Mouse (Mus musculus): ENCODE results near the gene G3bp2. TPM values are rescaled to one million over a fixed set of nuclear protein-coding genes. Genes with fewer than 3 reads are reported as not detected.
"Not testable (repeated sequence)": the region's sequence is repeated elsewhere in the genome, so short reads cannot be mapped to it uniquely, and the experiment has no call there.

Gene G3bp2
- polyA plus RNA-seq (2012; fragmentation: generic; extraction: Trizol), result 25.8 TPM

GRCm38 (mm10) chr5:92083417-92084038 lies at the start of gene G3bp2:
Gene G3bp2, minus strand, starts transcription at chr5:92083719.
- no peaks in the 10 kb centered on the region for H3K27me3 ChIP-seq (ENCODE audit: control insufficient read depth, insufficient read depth, insufficient read length)
- no peaks in the 10 kb centered on the region for H3K36me3 ChIP-seq (ENCODE audit: control insufficient read depth, insufficient read depth)
- peak; percentile 60 for TF ChIP-seq POLR2A (IDR thresholded peaks at IDR 0.05; ENCODE audit: insufficient read length, low read depth)
- no peak for TF ChIP-seq SRF (IDR thresholded peaks at IDR 0.05; ENCODE audit: control insufficient read depth, insufficient read length, low read depth)
- TF ChIP-seq POLR2AphosphoS2 (IDR thresholded peaks at IDR 0.05; ENCODE audit: insufficient read length, low read depth), result peak; percentile 67
- H3ac ChIP-seq (ENCODE audit: control insufficient read depth, insufficient read length), result peak within 1 kb of the TSS; percentile 84
- peak within 1 kb of the TSS; percentile 76 for H3K4me3 ChIP-seq
- peaks cover 47% of the 10 kb centered on the region for H3K79me2 ChIP-seq (ENCODE audit: control insufficient read depth, insufficient read depth)
- H3K4me2 ChIP-seq (ENCODE audit: low read depth), result peak within 1 kb of the TSS; percentile 87

DNA sequence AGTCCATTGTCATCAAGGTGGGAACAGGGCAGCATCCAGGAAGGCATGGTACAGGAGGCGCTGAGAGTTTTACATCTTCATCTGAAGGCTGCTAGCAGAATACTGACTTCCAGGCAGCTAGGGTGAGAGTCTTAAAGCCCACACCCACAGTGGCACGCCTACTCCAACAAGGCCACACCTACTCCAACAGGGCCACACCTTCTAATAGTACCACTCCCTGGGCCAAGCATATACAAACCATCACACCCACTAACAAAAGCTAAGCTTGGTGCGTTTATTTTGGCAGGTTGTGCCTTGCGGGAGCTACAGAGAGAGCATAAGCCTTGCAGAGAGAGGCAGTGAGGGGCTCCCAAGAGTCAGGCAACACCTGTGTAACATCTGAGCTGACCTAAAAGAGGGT lies 49.5 kb upstream of the G3bp2 start:
- H3K36me3 ChIP-seq (ENCODE audit: control insufficient read depth, insufficient read depth); H3K79me2 ChIP-seq (ENCODE audit: control insufficient read depth, insufficient read depth); H3ac ChIP-seq (ENCODE audit: control insufficient read depth, insufficient read length); H3K27me3 ChIP-seq (ENCODE audit: control insufficient read depth, insufficient read depth, insufficient read length); H3K4me3 ChIP-seq; H3K4me2 ChIP-seq (ENCODE audit: low read depth): not testable (repeated sequence)

DNA sequence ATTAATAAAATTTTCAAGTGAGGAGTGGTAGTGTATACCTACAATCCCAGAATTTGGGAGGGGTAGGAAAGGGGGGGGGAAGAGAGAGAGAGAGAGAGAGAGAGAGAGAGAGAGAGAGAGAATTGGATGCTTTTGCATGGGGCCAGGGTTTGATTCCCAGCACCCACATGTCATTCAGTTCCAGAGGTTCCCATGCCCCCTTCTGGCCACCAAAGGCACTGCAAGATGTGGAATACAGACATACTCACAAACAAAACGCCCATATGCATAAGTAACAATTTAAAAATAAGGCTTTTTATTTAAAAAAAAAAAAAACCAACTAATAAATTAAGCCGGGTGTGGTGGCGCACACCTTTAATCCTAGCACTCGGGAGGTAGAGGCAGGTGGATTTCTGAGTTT lies 48.6 kb upstream of the G3bp2 start:
- Histone ChIP-seq H3ac (ENCODE audit: control insufficient read depth, insufficient read length) (no peak overlapping the region), H3K4me3 (no peak overlapping the region), H3K36me3 (ENCODE audit: control insufficient read depth, insufficient read depth) (no peaks in the 10 kb centered on the region), H3K27me3 (ENCODE audit: control insufficient read depth, insufficient read depth, insufficient read length) (no peaks in the 10 kb centered on the region), H3K79me2 (ENCODE audit: control insufficient read depth, insufficient read depth) (no peaks in the 10 kb centered on the region), H3K4me2 (ENCODE audit: low read depth) (no peak overlapping the region)
- TF ChIP-seq SRF (IDR thresholded peaks at IDR 0.05; ENCODE audit: control insufficient read depth, insufficient read length, low read depth), result no peak
- TF ChIP-seq POLR2AphosphoS2 (IDR thresholded peaks at IDR 0.05; ENCODE audit: insufficient read length, low read depth), result no peak
- no peak for TF ChIP-seq REST (IDR thresholded peaks at IDR 0.05; ENCODE audit: insufficient read depth, insufficient read length)
- TF ChIP-seq CEBPB (IDR thresholded peaks at IDR 0.05; ENCODE audit: insufficient read depth, poor library complexity, severe bottlenecking), result no peak
- TF ChIP-seq USF1 (IDR thresholded peaks at IDR 0.05; ENCODE audit: low read depth), result no peak
- no peak for TF ChIP-seq POLR2A (IDR thresholded peaks at IDR 0.05; ENCODE audit: insufficient read length, low read depth)

- no peaks in the 10 kb centered on the region for H3K36me3 ChIP-seq (ENCODE audit: control insufficient read depth, insufficient read depth)
- no peak overlapping the region for H3K4me2 ChIP-seq (ENCODE audit: low read depth)
- H3ac ChIP-seq (ENCODE audit: control insufficient read depth, insufficient read length), result no peak overlapping the region
- no peaks in the 10 kb centered on the region for H3K79me2 ChIP-seq (ENCODE audit: control insufficient read depth, insufficient read depth)
- no peak overlapping the region for H3K4me3 ChIP-seq
- no peak for TF ChIP-seq SRF (IDR thresholded peaks at IDR 0.05; ENCODE audit: control insufficient read depth, insufficient read length, low read depth)
- TF ChIP-seq USF1 (IDR thresholded peaks at IDR 0.05; ENCODE audit: low read depth), result no peak
- no peak for TF ChIP-seq TCF12 (IDR thresholded peaks at IDR 0.05; ENCODE audit: insufficient read depth, poor library complexity, severe bottlenecking)
- no peak for TF ChIP-seq POLR2AphosphoS2 (IDR thresholded peaks at IDR 0.05; ENCODE audit: insufficient read length, low read depth)
- no peak for TF ChIP-seq POLR2A (IDR thresholded peaks at IDR 0.05; ENCODE audit: insufficient read length, low read depth)
- TF ChIP-seq TCF3 (IDR thresholded peaks at IDR 0.05; ENCODE audit: insufficient read length, low read depth), result no peak
- TF ChIP-seq E2F4 (IDR thresholded peaks at IDR 0.05; ENCODE audit: insufficient read depth), result no peak
- no peak for TF ChIP-seq CEBPB (IDR thresholded peaks at IDR 0.05; ENCODE audit: insufficient read depth, poor library complexity, severe bottlenecking)
- TF ChIP-seq MYOD1 (IDR thresholded peaks at IDR 0.05; ENCODE audit: control insufficient read depth in 1 of 3, insufficient read length in 2 of 3, low read depth in 2 of 3), result no peak
- TF ChIP-seq MAX (IDR thresholded peaks at IDR 0.05; ENCODE audit: low read depth), result no peak
- TF ChIP-seq MYOG (IDR thresholded peaks at IDR 0.05; ENCODE audit: control insufficient read depth in 1 of 3, insufficient read depth in 1 of 3, insufficient read length in 2 of 3, low read depth in 2 of 3), result no peak
- TF ChIP-seq REST (IDR thresholded peaks at IDR 0.05; ENCODE audit: insufficient read depth, insufficient read length), result no peak
- H3K27me3 ChIP-seq (ENCODE audit: control insufficient read depth, insufficient read depth, insufficient read length), result no peaks in the 10 kb centered on the region
Observed at GRCm38 (mm10) chr5:92130040-92130682, 46.6 kb upstream of the G3bp2 start.

- no peaks in the 10 kb centered on the region for H3K36me3 ChIP-seq (ENCODE audit: control insufficient read depth, insufficient read depth)
- no peak overlapping the region for H3K4me2 ChIP-seq (ENCODE audit: low read depth)
- no peak overlapping the region for H3K4me3 ChIP-seq
- TF ChIP-seq MYOD1 (IDR thresholded peaks at IDR 0.05; ENCODE audit: control insufficient read depth in 1 of 3, insufficient read length in 2 of 3, low read depth in 2 of 3) (no peak), TCF12 (IDR thresholded peaks at IDR 0.05; ENCODE audit: insufficient read depth, poor library complexity, severe bottlenecking) (no peak), REST (IDR thresholded peaks at IDR 0.05; ENCODE audit: insufficient read depth, insufficient read length) (no peak), POLR2A (IDR thresholded peaks at IDR 0.05; ENCODE audit: insufficient read length, low read depth) (no peak), CEBPB (IDR thresholded peaks at IDR 0.05; ENCODE audit: insufficient read depth, poor library complexity, severe bottlenecking) (no peak), USF1 (IDR thresholded peaks at IDR 0.05; ENCODE audit: low read depth) (no peak), MAX (IDR thresholded peaks at IDR 0.05; ENCODE audit: low read depth) (no peak)
- H3ac ChIP-seq (ENCODE audit: control insufficient read depth, insufficient read length), result no peak overlapping the region
- no peaks in the 10 kb centered on the region for H3K79me2 ChIP-seq (ENCODE audit: control insufficient read depth, insufficient read depth)
- H3K27me3 ChIP-seq (ENCODE audit: control insufficient read depth, insufficient read depth, insufficient read length), result no peaks in the 10 kb centered on the region
Observed at GRCm38 (mm10) chr5:92129321-92129768, 45.8 kb upstream of the G3bp2 start.

Measured in myocyte (in vitro differentiated cells).